Mouse (Mus musculus): Measurements from ENCODE around the gene Klhl32. TPM values are rescaled to one million over a fixed set of nuclear protein-coding genes. Genes with fewer than 3 reads are reported as not detected.

Gene Klhl32
- polyA plus RNA-seq (2012; rRNA removed), result 8.4 and 8.5 TPM in 2 replicates

GRCm38 (mm10) chr4:24850401-24851325, at the start of gene Klhl32:
Klhl32 (minus strand) TSS chr4:24851124.

GRCm38 (mm10) chr4:24897851-24898515, 47.1 kb upstream of the Klhl32 start, which contains the start of gene Ndufaf4:
Ndufaf4 (plus strand) TSS chr4:24898083.

Other genes starting within 250 kb of the Klhl32 start
- gene Ndufaf4, start 47.0 kb upstream of the Klhl32 start, polyA plus RNA-seq (2012; rRNA removed), result 17.1 and 17.7 TPM in 2 replicates
- 7.2 and 7.5 TPM in 2 replicates for gene Gpr63, start 115.3 kb upstream of the Klhl32 start, polyA plus RNA-seq (2012; rRNA removed)

Data from central nervous system, embryonic 18 days (tissue).